Mouse (Mus musculus): ENCODE measurements around the gene Gnmt.
A peak's percentile ranks its signal among the peaks of the same experiment; 100 is the strongest.

DNA sequence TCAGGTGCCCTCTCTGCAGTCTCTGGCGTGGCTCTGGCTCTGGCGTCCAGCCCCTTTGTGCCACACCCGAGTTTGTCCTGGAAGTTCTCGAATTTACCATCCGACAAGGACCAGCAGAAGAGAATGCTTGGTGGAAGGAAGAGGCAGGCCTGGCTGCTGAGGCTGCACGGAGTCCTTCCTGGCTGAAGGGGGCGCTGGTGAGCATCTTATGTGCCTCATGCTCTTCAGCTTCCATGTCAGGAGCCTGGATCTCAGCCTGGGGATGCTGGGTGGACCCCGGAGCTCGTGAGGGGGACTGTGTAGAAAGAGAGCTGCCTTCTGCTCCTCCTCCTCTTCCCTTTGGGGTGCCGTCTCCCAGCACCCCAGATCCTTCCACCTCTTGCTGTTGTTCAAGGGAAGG is 7.2 kb upstream of the Gnmt start:
- peak; percentile 89 for TF ChIP-seq CTCF (IDR thresholded peaks at IDR 0.05; ENCODE audit: low read depth, low read length)
- TF ChIP-seq POLR2A (IDR thresholded peaks at IDR 0.05; ENCODE audit: extremely low read depth, insufficient read depth, low read length), result no peak
